Mouse (Mus musculus): ENCODE results near the gene Lcor.

Gene Lcor

GRCm38 (mm10) chr19:41560856-41561255 lies 78.4 kb downstream of the Lcor start:
- DNase-seq (ENCODE audit: low read depth, low spot score), result no peak

- no peak for DNase-seq (ENCODE audit: low read depth, low spot score)
Measured at GRCm38 (mm10) chr19:41568791-41569190, 86.4 kb downstream of the Lcor start.

DNA sequence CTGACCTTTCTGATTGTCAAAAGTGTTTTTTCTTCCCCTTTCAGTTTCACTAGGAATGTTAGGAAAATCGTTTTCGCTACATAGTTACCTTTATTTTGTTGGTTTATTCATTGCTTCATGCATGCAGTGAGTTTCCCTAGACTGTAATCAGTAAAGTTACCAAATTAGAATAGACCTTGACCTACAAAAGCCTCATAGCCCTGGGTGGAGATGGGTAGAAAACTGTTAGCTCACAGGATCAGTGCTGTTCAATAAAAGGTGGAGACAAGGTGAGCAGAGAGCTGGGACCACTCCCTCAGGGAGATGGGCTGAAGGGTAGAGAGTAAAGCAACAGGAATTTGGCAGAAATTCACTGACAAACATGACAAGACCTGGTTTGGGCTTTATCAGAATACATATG lies 91.3 kb downstream of the Lcor start:
- DNase-seq (ENCODE audit: low read depth, low spot score), result no peak

- no peak for DNase-seq (ENCODE audit: low read depth, low spot score)
Measured at GRCm38 (mm10) chr19:41577576-41577975, 95.1 kb downstream of the Lcor start.

GRCm38 (mm10) chr19:41579311-41579920 lies 97.0 kb downstream of the Lcor start:
- DNase-seq (ENCODE audit: low read depth, low spot score), result no peak

GRCm38 (mm10) chr19:41581706-41582420 lies 99.4 kb downstream of the Lcor start, which contains the start of gene Gm340:
Gene Gm340, plus strand, starts transcription at chr19:41582370.
- DNase-seq (ENCODE audit: low read depth, low spot score), result no peak

DNA sequence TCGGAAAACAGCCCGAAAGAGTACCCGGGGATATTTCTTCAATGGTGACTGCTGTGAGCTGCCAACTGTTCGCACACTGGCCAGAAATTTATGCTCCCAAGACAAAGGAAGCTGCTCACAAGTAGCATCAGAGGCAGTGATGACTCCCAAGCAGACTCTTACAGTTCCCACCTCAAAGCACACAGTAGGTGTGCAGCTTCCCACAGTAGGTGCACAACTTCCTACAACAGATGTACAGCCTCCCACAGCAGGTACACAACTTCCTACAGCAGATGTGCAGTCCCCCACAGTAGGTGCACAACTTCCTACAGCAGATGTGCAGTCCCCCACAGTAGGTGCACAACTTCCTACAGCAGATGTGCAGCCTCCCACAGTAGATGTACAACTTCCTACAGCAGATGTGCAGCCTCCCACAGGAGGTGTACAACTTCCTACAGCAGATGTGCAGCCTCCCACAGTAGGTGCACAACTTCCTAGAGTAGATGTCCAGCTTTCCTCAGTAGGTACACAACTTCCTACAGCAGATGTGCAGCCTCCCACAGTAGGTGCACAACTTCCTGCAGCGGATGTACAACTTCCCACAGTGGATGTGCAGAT lies 100.6 kb downstream of the Lcor start:
- no peak for DNase-seq (ENCODE audit: low read depth, low spot score)

GRCm38 (mm10) chr19:41586752-41587151 lies 104.3 kb downstream of the Lcor start:
- no peak for DNase-seq (ENCODE audit: low read depth, low spot score)

DNA sequence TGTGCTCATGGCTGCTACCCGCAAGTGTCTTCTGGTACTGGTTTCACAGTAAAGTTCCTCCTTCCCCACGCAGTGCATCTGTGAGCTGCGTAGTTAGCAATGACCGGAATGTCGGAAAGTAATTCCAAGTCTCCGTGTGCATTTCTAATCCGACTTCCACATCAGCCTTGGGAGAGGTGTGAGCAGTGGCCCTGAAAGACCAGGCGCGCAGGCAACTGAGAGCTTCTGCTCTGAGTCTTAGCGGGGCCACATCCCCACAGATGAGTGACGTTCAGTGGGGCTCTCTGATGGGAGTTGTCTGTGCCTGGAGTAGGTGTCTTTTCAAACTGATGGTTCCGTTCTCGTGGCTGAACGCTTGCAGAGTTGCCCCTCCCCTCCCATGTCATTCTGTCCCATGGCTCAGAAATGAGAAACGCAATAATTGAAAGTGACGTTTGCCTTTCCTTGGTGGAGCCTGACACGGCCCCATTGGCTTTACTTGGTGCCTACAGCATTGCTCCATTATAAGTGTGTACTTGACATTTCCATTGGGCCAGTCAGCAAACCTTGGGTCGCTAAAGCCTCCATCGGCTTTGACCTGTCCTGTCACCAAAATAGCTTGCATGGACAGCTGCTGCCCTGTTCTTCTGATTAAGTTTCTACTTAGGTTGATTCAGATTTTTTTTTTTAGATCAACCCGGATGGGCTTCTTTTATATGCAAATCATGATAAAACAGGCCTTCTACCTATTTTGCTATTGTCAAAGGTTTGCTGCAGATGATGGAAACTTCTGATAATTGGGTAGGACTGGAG lies 105.2 kb downstream of the Lcor start:
- no peak for DNase-seq (ENCODE audit: low read depth, low spot score)

DNA sequence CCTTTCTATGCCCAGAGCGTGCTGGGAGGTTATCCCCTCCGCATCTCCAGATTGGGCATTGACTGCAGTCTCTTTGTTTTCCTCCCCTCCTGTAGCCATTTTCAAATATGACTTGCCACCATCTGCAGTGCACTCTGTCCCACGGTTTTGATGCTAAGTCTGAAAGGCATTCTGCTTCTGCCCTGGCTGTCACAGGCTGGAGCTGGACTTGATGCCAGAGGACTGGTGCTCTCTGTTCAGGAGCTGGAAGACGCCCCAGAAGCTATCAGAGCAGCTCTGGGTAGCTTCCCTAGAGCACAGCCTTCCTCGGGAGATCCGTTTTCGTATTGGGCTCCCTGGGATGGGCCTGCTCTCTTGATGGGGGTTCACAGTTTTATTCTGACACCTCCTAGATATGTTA lies 106.6 kb downstream of the Lcor start:
- no peak for DNase-seq (ENCODE audit: low read depth, low spot score)

DNA sequence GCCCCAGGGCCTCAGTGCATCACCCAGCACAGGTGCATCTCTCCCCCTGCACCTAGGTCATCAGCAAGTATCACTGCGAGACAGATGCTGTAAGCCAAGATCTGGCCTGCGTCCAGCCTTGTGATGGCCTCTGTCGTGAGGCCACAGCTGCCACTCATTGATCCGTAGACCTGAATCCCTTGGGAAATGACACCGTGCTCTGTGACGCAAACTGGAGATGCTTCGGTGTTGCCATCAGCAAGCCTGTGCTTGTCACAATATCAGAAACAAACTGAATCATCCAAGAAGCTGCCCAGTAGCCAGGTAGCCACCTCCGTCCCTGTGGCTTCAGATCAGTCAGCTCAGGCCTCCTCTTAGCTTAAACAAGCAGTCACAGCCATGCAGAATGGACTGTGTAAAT lies 107.2 kb downstream of the Lcor start:
- DNase-seq (ENCODE audit: low read depth, low spot score), result no peak

GRCm38 (mm10) chr19:41591808-41592207 lies 109.4 kb downstream of the Lcor start:
- DNase-seq (ENCODE audit: low read depth, low spot score), result no peak

- no peak for DNase-seq (ENCODE audit: low read depth, low spot score)
Measured at GRCm38 (mm10) chr19:41597170-41597894, 114.9 kb downstream of the Lcor start.

DNA sequence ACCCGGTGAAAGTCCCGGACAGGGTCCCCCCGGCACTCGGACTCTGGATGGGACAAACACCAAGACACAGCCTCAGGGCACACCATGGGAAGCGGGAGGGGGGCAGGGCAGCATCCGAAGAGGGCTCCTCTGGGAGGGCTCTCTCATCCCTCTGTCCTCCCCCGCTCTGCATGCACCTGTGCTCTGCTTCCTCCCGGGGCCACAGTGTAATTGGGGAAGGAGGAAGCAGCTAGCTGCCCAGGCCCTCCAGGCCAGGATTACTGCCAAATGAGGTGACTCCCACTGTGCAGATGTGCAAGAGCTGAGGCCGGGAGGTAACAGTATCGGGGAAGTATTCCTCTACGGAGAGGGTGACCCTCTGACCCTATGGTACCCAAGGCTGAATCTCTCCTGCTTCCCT lies 118.2 kb downstream of the Lcor start:
- DNase-seq (ENCODE audit: low read depth, low spot score), result no peak

DNA sequence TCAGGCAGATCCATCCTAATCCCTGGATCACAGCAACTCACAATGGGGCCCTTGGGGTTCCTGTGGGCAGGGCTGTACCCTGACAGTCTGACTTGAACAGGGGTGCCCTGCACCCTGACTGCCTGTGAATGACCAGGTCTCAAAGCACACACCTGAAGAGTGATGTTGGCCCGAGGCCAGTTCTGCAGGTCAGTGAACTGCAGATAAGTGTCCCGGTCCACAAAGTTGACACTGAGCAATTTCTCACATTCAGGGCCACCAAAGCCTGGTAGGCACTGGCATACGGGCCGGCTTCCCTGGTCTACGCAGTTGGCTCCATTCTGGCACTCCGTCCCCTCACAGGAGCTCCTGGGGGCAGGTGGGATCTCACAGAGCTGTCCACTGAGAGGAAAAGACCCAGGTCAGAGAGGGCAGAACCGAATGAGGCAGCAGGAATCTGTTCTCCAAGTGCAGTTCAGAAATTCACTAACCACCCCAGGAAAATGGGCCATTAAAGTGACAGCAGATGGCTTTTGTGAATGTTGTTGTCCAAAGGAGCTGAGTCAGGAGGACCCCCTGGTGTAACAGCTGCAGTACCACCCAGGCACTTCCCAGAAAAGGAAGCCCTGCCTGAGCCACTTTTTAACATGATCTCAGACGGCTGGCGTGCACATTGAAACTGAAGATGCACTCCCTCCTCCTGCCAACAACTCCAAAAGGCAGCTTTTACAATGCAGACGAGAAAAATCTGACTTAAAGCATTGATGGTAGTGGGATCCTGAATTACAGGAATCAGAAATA lies 124.0 kb downstream of the Lcor start:
- no peak for DNase-seq (ENCODE audit: low read depth, low spot score)

GRCm38 (mm10) chr19:41611683-41612082 lies 129.2 kb downstream of the Lcor start:
- DNase-seq (ENCODE audit: low read depth, low spot score), result no peak
